Mouse (Mus musculus) R1 (cell line): Measurements from ENCODE around the gene Ireb2.
"Not testable (repeated sequence)": the region's sequence is repeated elsewhere in the genome, so short reads cannot be mapped to it uniquely, and the experiment has no call there.

Experiments used
- DNase-seq: peaks from one replicate; pipeline ENCODE4 v3.0.0-alpha.2; 2018; ENCODE audit warnings: low read depth, low spot score

Gene Ireb2

GRCm38 (mm10) chr9:54863363-54864281, at the start of gene Ireb2:
Gene Ireb2 (plus strand): TSS chr9:54863789.
- DNase-seq, result peak; percentile 97

- no peak for DNase-seq
Measured at GRCm38 (mm10) chr9:54816508-54817201, 46.9 kb upstream of the Ireb2 start.

- peak; percentile 75 for DNase-seq
Measured at GRCm38 (mm10) chr9:54821442-54822100, 42.0 kb upstream of the Ireb2 start.

GRCm38 (mm10) chr9:54829760-54830159, 33.8 kb upstream of the Ireb2 start:
- DNase-seq, result peak; percentile 63

- peak; percentile 76 for DNase-seq
Measured at GRCm38 (mm10) chr9:54830624-54831023, 33.0 kb upstream of the Ireb2 start.

DNA sequence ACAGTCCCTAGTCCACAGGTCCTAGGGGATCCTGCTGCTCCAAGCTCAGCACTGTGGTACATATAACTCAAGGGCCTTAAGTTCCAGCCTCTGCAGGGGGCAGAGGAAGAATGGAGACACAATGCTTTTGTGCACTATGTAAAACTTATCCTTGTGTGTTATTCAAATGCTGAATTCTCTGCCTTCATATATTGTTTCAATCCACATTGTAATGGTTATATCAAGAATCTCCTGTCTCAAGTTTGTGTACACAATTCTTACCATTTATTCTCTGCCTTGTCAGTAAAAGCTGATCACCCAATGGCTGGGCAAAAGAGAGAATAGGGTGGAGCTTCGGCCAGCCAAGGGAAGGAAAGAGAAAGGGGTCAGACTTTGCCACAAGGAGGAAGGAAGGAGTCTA, 29.8 kb upstream of the Ireb2 start:
- peak; percentile 84 for DNase-seq

GRCm38 (mm10) chr9:54835951-54836717, 27.5 kb upstream of the Ireb2 start:
- peak; percentile 80 for DNase-seq

- peak; percentile 71 for DNase-seq
Measured at GRCm38 (mm10) chr9:54837835-54838234, 25.8 kb upstream of the Ireb2 start.

DNA sequence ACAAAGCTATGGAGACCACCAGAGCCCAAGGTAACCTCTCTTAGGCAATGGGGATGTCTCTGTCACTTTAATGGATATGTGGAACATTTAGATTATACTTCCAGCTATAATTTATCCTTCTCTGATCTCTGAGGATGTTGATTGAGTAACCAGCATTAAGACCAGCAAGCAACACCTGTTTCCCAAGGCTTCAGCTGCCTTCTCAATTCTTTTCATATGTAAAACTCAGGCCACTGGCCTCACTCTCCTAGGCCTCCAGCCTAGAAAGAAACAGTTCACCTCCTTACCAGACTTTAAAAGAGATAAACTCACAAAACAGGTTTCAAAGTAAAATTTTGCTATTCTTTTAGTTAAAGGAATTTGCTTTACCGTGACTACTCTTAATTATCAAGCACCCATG, 23.4 kb upstream of the Ireb2 start:
- DNase-seq, result peak; percentile 84

DNA sequence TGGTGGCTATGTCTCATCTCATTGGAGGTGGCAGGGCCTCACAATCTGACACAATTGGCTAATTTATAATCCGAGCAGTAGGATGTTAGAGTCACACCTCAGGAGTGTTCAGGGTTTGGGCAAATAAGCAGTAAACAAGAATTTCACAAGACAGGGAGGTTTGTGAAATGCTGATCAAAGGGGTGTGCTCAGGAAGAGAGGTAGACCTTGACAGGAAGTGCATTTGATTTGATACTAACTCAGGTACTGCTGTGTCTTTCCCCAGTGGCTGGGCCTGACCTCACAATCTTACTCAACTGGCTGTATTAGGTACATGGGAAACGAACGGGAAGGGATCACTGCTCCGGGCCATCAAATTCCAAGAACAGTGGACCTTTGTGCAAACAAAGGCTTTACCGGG, 21.3 kb upstream of the Ireb2 start:
- DNase-seq, result peak; percentile 63

GRCm38 (mm10) chr9:54843887-54844286, 19.7 kb upstream of the Ireb2 start:
- DNase-seq, result peak; percentile 46

DNA sequence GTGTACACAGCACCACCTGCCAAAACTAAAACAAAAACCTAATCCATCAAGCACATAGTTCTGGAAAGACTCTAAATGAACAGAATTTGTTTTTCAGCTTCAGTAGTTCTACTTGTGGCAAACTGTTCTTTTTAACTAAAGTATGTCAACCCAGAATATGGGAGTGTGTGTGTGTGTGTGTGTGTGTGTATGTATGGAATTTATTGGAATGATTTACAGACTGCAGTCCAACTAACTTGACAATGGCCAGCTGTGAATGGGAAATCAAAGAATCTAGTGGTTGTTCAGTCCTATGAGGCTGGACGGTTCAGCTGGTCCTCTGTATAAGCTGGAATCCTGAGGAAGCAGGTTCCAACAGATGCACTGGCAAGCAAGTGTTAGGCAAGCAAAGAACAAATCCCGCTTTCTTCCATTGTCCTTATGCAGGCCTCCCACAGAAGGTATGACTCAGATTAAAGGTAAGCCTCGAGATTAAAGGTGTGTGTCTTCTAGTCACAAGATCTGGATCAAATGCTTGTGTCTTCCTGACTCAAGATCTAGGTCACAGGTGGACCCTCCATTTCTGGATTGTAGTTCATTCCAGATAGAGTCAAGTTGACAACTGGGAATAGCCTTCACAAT, 18.9 kb upstream of the Ireb2 start:
- no peak for DNase-seq

DNA sequence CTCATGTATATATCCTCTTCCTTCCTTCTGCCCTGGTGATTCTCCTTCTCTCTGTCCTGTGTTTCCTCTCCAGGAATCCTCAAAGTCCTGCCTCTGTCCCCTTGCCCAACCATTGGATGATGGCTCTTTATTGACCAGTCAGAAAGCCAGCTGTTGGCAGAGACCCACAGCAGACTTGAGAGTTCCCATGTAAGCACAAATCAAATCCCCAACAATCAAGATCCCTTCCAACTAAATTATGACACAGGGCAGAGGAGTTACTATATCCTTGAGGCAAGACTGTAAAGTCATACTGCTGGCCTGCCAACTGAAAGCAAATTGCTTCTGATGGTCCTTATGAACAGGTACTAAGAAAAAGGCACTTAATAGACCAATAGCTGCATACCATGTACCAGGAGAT, 15.4 kb upstream of the Ireb2 start:
- DNase-seq, result no peak

DNA sequence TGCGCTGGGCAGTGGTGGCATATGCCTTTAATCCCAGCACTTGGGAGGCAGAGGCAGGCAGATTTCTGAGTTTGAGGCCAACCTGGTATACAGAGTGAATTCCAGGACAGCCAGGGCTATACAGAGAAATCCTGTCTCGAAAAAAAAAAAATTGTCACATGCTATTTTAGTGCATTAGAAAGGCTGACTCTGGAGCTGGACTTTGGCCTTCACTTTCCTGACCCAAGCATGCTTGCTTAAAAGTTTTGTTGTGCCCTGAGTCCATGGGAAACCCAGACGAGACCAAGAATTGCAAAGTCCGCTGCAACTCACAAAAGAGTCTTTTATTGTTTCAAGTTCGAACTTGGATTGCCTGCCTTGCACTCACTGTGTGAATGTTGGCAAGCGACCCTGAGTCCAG, 10.6 kb upstream of the Ireb2 start:
- not testable (repeated sequence) for DNase-seq

- no peak for DNase-seq
Measured at GRCm38 (mm10) chr9:54853619-54854018, 10.0 kb upstream of the Ireb2 start.

- peak; percentile 86 for DNase-seq
Measured at GRCm38 (mm10) chr9:54855638-54856037, 8.0 kb upstream of the Ireb2 start.

- DNase-seq, result peak; percentile 99
Measured at GRCm38 (mm10) chr9:54856121-54856520, 7.5 kb upstream of the Ireb2 start.

DNA sequence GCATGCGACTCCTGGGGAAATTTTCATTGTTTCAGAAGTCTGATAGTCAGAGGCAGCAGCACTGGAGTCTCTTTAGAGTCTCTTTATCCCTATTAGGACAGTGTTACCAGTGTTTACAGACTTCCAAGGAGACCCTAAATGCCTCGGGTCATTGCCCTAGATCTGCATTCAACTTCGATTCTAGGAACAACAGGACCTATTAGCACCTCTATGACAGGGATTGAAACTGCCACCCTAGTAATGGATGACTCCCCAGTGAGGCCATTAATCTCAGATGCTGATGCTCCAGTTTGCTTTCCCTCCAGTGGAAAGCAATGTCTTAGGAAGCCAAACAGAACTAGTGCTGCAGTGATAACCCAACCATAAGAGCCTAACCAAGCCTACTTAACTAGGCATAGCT, 6.1 kb upstream of the Ireb2 start:
- DNase-seq, result peak; percentile 47

- no peak for DNase-seq
Measured at GRCm38 (mm10) chr9:54860526-54860925, 3.1 kb upstream of the Ireb2 start.

DNA sequence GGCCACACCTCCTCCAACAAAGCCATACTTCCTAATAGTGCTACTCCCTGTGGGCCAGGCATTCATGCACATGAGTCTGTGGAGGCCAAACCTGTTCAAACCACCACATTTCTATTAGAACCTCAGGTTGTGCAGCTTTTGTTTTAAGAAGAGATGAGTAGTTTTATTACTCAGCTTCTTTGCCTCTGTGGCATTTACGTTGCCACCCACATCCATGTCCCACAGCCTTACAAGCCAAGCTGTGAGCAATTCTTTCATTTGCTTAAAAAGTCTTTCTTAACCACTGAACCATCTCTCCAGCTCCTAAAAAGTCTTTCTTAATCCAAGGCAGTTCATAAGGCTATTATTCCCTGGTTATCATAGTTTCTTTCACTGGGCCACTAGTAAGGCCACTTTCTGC, 15.2 kb downstream of the Ireb2 start:
- peak; percentile 51 for DNase-seq

DNA sequence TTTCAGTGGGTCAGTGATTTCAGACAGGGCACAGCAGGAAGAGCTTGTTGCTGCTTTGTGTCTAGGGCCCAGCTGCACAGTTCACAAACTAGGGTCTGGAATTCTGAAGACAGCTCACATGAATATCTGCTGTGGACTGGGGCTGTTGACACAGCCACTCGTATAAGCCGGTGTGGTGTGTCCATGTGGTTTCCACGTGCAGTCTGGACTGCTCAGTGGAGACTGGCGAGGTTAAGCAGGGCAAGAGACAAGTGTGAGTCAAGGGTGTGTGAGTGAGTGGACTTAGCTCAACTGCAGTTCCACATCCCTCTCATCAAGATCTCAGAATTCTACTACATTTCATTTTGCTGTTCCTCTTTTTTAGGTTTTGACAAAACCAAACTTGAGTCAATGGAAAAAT, 28.5 kb downstream of the Ireb2 start:
- DNase-seq, result no peak
